Mouse (Mus musculus) lung, embryonic 15.5 days (tissue): Measurements from ENCODE around the gene Fndc10. TPM values are rescaled to one million over a fixed set of nuclear protein-coding genes. Genes with fewer than 3 reads are reported as not detected.
"Not testable (repeated sequence)": the region's sequence is repeated elsewhere in the genome, so short reads cannot be mapped to it uniquely, and the experiment has no call there.

Source experiments
- ATAC-seq: fragments of 200-750 bp; cut with Nextera tagmentation; 2 replicates; pipeline ENCODE4 v1.8.0; 2017; ENCODE audit warnings: moderate number of reproducible peaks, borderline replicate concordance; ENCODE audit not compliant: low FRiP score, low TSS enrichment; ENCODE audit errors: extremely low read depth
- H3K27ac ChIP-seq: fragments of 300-500 bp; sonication (generic); 2 replicates; pipeline ENCODE4 v1.5.1; 2015; ENCODE audit warnings: moderate library complexity, mild to moderate bottlenecking, inconsistent platforms
- H3K27me3 ChIP-seq: fragments of 300-500 bp; sonication (generic); 2 replicates; pipeline ENCODE4 v1.6.1; 2015; ENCODE audit warnings: inconsistent platforms
- H3K36me3 ChIP-seq: fragments of 300-500 bp; sonication (generic); 2 replicates; pipeline ENCODE4 v1.6.1; 2015; ENCODE audit warnings: inconsistent platforms
- H3K4me1 ChIP-seq: fragments of 300-500 bp; sonication (generic); 2 replicates; pipeline ENCODE4 v1.6.1; 2015; ENCODE audit warnings: inconsistent platforms
- H3K4me2 ChIP-seq: fragments of 300-500 bp; sonication (generic); 2 replicates; pipeline ENCODE4 v1.6.1; 2015; ENCODE audit warnings: inconsistent platforms, mild to moderate bottlenecking, moderate library complexity
- H3K4me3 ChIP-seq: fragments of 300-500 bp; sonication (generic); 2 replicates; pipeline ENCODE4 v1.5.1; 2015; ENCODE audit warnings: mild to moderate bottlenecking, inconsistent platforms
- H3K9ac ChIP-seq: fragments of 300-500 bp; sonication (generic); 2 replicates; pipeline ENCODE4 v1.6.1; 2015; ENCODE audit warnings: inconsistent platforms
- H3K9me3 ChIP-seq: fragments of 300-500 bp; sonication (generic); 2 replicates; pipeline ENCODE4 v1.6.1; 2016; ENCODE audit warnings: inconsistent platforms
- WGBS: fragments of 180-500 bp; shearing (Covaris S2); methylation state at CpG from one replicate; pipeline ENCODE4 v1.1.7; 2015; 5-methylcytosine and 5-hydroxymethylcytosine counted together
- polyA plus RNA-seq: library from polyadenylated mRNA; unstranded; fragments of >200 nt; fragmentation: Nextera tagmentation; extraction: Ambion mirVana; gene quantifications from 2 replicates; pipeline ENCODE4 v1.2.1, GENCODE M21; 2015

The Fndc10 gene
- polyA plus RNA-seq, 1 experiment from 2014 or later = 4.3 TPM

- Histone ChIP-seq H3K27ac (no peak overlapping the region), H3K4me1 (peaks cover 42% of the 10 kb centered on the region), H3K9me3 (no peaks in the 10 kb centered on the region), H3K36me3 (0 out of 2 replicates have a peak, but pooled peaks cover 3% of the 10 kb centered on the region), H3K27me3 (peaks cover 23% of the 10 kb centered on the region), H3K9ac (no peak overlapping the region), H3K4me3 (no peak overlapping the region), H3K4me2 (no peak overlapping the region)
- no peak for ATAC-seq
- 89% methylated on average over 13 of the region's 13 CpGs for WGBS
Observed at GRCm38 (mm10) chr4:155656214-155656751, 37.9 kb upstream of the Fndc10 start.

- Histone ChIP-seq H3K36me3 (0 out of 2 replicates have a peak, but pooled peaks cover 3% of the 10 kb centered on the region), H3K4me3 (no peak overlapping the region), H3K4me2 (no peak overlapping the region), H3K9me3 (no peaks in the 10 kb centered on the region), H3K27ac (no peak overlapping the region), H3K4me1 (peaks cover 20% of the 10 kb centered on the region), H3K27me3 (peaks cover 19% of the 10 kb centered on the region), H3K9ac (no peak overlapping the region)
- WGBS = 90% methylated on average over 10 of the region's 10 CpGs
- no peak for ATAC-seq
Observed at GRCm38 (mm10) chr4:155658961-155659360, 35.2 kb upstream of the Fndc10 start.

GRCm38 (mm10) chr4:155660641-155661040 is 33.5 kb upstream of the Fndc10 start:
- no peak overlapping the region for H3K27ac ChIP-seq
- 61% methylated on average over 12 of the region's 12 CpGs for WGBS
- no peaks in the 10 kb centered on the region for H3K9me3 ChIP-seq
- no peak overlapping the region for H3K4me3 ChIP-seq
- peaks cover 4% of the 10 kb centered on the region; the same call in 1 of the 2 replicates for H3K4me1 ChIP-seq
- H3K27me3 ChIP-seq = 0 out of 2 replicates have a peak, but pooled peaks cover 2% of the 10 kb centered on the region
- no peak for ATAC-seq
- H3K4me2 ChIP-seq = no peak overlapping the region
- H3K9ac ChIP-seq = no peak overlapping the region
- 0 out of 2 replicates have a peak, but pooled peaks cover 7% of the 10 kb centered on the region for H3K36me3 ChIP-seq

GRCm38 (mm10) chr4:155666903-155667302 is 27.2 kb upstream of the Fndc10 start:
- Histone ChIP-seq H3K4me1 (peaks cover 16% of the 10 kb centered on the region), H3K27me3 (no peaks in the 10 kb centered on the region), H3K36me3 (peaks cover 9% of the 10 kb centered on the region; the same call in 1 of the 2 replicates), H3K9ac (no peak overlapping the region), H3K4me3 (no peak overlapping the region), H3K9me3 (no peaks in the 10 kb centered on the region), H3K27ac (0 out of 2 replicates have a peak overlapping the region, but pooled peaks have one; percentile 3), H3K4me2 (no peak overlapping the region)
- ATAC-seq = no peak

- H3K36me3 ChIP-seq = peaks cover 9% of the 10 kb centered on the region; the same call in 1 of the 2 replicates
- H3K4me2 ChIP-seq = peak within 1 kb of the TSS; percentile 84
- ATAC-seq = peak; percentile 99
- H3K9ac ChIP-seq = peak within 1 kb of the TSS; percentile 74
- no peaks in the 10 kb centered on the region for H3K9me3 ChIP-seq
- peak within 1 kb of the TSS; percentile 80 for H3K27ac ChIP-seq
- under 1% methylated on average over 70 of the region's 73 CpGs for whole genome bisulfite sequencing
- H3K27me3 ChIP-seq = no peaks in the 10 kb centered on the region
- peaks cover 16% of the 10 kb centered on the region for H3K4me1 ChIP-seq
- peak within 1 kb of the TSS; percentile 90 for H3K4me3 ChIP-seq
Observed at GRCm38 (mm10) chr4:155668689-155669597, 25.2 kb upstream of the Fndc10 start, which contains the start of gene Mib2. Gene Mib2, minus strand, starts transcription at chr4:155669198.

- WGBS = 1% methylated on average over 8 of the region's 8 CpGs
- Histone ChIP-seq H3K27me3 (no peaks in the 10 kb centered on the region), H3K36me3 (peaks cover 4% of the 10 kb centered on the region; the same call in 1 of the 2 replicates), H3K4me3 (peak overlapping the region; percentile 90), H3K27ac (no peak overlapping the region), H3K9me3 (no peaks in the 10 kb centered on the region), H3K9ac (peak overlapping the region; percentile 74), H3K4me1 (peaks cover 16% of the 10 kb centered on the region), H3K4me2 (peak overlapping the region; percentile 84)
- ATAC-seq = peak; percentile 2; the same call in 1 of the 2 replicates
Observed at GRCm38 (mm10) chr4:155669598-155670075, 24.5 kb upstream of the Fndc10 start.

- not testable (repeated sequence) for H3K9ac ChIP-seq, ATAC-seq, H3K27ac ChIP-seq, H3K9me3 ChIP-seq, H3K36me3 ChIP-seq, H3K27me3 ChIP-seq, H3K4me2 ChIP-seq
- Histone ChIP-seq H3K4me3 (peak overlapping the region; percentile 90; the same call in 1 of the 2 replicates), H3K4me1 (peaks cover 16% of the 10 kb centered on the region)
- WGBS = 64% methylated on average over 4 of the region's 4 CpGs
Observed at GRCm38 (mm10) chr4:155670236-155670635, 23.9 kb upstream of the Fndc10 start.

- Histone ChIP-seq H3K9me3 (no peaks in the 10 kb centered on the region), H3K4me2 (no peak overlapping the region), H3K27me3 (no peaks in the 10 kb centered on the region), H3K4me1 (peaks cover 14% of the 10 kb centered on the region), H3K9ac (no peak overlapping the region), H3K27ac (no peak overlapping the region), H3K4me3 (no peak overlapping the region), H3K36me3 (no peaks in the 10 kb centered on the region)
- WGBS = 58% methylated on average over 2 of the region's 2 CpGs
- ATAC-seq = no peak
Observed at GRCm38 (mm10) chr4:155672082-155672481, 22.1 kb upstream of the Fndc10 start.

- Histone ChIP-seq H3K36me3 (no peaks in the 10 kb centered on the region), H3K27me3 (no peaks in the 10 kb centered on the region), H3K4me1 (no peaks in the 10 kb centered on the region), H3K4me3 (no peak overlapping the region), H3K27ac (no peak overlapping the region), H3K9me3 (no peaks in the 10 kb centered on the region), H3K4me2 (no peak overlapping the region), H3K9ac (no peak overlapping the region)
- 68% methylated on average over 2 of the region's 2 CpGs for WGBS
- no peak for ATAC-seq
Observed at GRCm38 (mm10) chr4:155675991-155676390, 18.2 kb upstream of the Fndc10 start.

GRCm38 (mm10) chr4:155683670-155684277 is 10.4 kb upstream of the Fndc10 start:
- H3K27ac ChIP-seq, ATAC-seq, H3K27me3 ChIP-seq, H3K4me1 ChIP-seq, H3K9me3 ChIP-seq, H3K4me3 ChIP-seq, H3K4me2 ChIP-seq, H3K9ac ChIP-seq, H3K36me3 ChIP-seq: not testable (repeated sequence)
- 83% methylated on average over 16 of the region's 19 CpGs for WGBS

GRCm38 (mm10) chr4:155687764-155688163 is 6.4 kb upstream of the Fndc10 start:
- not testable (repeated sequence) for H3K36me3 ChIP-seq, H3K4me1 ChIP-seq, H3K27ac ChIP-seq, H3K4me2 ChIP-seq, H3K4me3 ChIP-seq, H3K9ac ChIP-seq, H3K27me3 ChIP-seq, H3K9me3 ChIP-seq, ATAC-seq
- 72% methylated on average over 4 of the region's 4 CpGs for WGBS
